Mouse (Mus musculus) frontal cortex, adult 2 months (tissue): ENCODE measurements around the gene Cmc2. TPM values are rescaled to one million over a fixed set of nuclear protein-coding genes. Genes with fewer than 3 reads are reported as not detected.

ENCODE experiments used
- DNase-seq, 2 experiments: peaks; one replicate each; pipeline ENCODE4 v3.0.0; 2022; ENCODE audit warnings: low spot score in 1 of 2; ENCODE audit errors: extremely low spot score in 1 of 2
- polyA plus RNA-seq: library from polyadenylated mRNA; depleted of rRNA; stranded (reverse); fragments of >200 nt; gene quantifications from 2 replicates; pipeline ENCODE4 v1.2.3, GENCODE M21; 2012; rRNA removed

Cmc2 gene
- polyA plus RNA-seq = 18.6 and 19.8 TPM in 2 replicates

DNA sequence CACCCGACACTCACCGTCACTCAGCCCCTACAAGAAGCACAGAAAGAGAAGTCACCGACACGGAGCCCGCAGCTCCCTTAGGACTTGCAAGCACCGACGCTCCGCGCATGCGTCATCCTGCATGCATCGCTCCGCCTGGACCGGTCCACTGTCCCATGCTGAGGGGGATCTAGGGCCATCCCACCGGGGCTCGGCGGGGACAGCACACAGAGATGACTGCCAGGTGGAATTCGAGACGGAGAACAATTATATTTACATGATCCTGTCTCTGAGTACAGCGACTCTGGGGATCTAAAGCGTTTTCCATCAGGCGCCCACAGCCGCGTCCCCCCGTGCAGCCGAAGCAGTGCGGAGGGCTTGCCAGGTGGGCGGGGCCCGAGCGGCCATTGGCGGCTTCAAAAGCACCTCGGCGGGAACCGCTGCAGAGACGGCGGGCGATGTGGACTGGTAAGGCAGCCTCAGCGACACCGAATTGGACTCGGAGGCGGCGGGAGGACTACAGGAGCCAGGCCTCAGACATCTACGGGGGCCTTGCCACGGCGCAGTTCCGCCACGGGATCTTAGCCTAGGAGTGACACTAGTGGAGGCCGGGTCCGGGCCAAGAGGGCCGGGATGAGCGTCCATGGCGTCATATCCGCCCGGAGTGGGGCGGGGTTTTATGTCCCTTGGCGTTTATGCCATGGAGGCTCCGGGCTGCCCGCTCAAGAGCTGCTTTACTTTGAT lies at the start of gene Cmc2, which contains the start of gene Cenpn:
Cmc2 (minus strand) TSS at position 119 of the 723 bp plus-strand sequence.
Cenpn (plus strand) TSS at position 394 of the 723 bp plus-strand sequence.
- DNase-seq = peak; percentile 75 to 90

GRCm38 (mm10) chr8:116969531-116969930 lies 48.3 kb upstream of the Cmc2 start:
- no peak for DNase-seq

DNA sequence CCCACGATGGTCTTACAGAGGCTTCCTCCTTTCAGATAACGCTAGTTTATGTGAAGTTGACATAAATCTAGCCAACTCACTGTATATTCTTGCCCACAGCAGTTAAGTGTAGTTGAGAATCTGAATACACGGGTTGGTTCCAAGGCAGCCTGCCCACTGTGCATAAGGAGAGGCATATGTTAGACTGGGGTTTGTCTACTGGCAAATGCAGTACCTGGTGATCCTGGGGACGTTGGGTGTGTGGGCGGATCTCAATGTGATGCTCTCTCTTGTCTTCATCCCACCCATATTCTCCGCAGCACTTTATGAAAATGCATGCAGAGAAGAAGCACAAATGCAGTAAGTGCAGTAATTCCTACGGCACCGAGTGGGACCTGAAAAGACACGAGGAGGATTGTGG lies 33.2 kb upstream of the Cmc2 start:
- DNase-seq = peak; percentile 90 to 92

DNA sequence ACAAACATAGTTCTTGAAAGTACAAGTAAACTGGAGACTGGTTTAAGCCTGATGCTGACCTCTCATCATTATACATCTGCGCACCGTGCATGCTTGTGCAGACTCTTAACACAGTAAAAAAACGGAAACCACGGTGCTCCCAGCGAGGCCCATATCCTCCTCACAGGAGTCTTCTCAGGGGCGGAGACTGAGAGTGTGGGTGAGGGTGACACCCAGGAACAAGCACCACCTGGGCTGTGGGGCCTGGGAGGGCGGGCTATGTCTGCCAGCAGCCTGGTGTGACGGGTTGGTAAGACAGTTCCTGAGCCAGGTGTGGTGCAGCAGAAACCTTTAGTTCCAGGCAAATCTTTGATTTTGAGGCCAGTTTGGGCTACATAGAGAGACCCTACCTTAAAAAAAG lies 31.2 kb upstream of the Cmc2 start:
- no peak for DNase-seq

DNA sequence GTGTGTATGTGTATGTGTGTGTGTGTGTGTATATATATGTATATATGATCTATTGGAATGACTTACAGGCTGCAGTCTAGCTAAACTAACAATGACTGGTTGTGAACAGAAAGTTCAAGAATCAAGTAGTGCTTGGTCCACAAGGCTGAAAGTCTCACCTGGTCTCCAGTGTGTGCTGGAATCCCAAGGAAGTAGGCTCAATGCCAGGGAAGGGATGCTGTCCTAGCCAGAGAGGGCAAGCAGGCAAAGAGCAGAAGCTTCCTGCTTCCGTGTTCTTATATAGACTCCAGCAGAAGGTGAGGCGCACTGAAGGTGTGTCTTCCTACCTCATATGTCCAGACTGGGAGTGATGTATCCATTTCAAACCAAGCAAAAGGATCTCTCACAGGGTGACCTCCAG lies 30.5 kb upstream of the Cmc2 start:
- DNase-seq = no peak

- DNase-seq = no peak
These were observed 30.1 kb upstream of the Cmc2 start for GRCm38 (mm10) chr8:116951369-116951768.

- no peak for DNase-seq
These were observed 26.3 kb upstream of the Cmc2 start for GRCm38 (mm10) chr8:116947589-116947988.

DNA sequence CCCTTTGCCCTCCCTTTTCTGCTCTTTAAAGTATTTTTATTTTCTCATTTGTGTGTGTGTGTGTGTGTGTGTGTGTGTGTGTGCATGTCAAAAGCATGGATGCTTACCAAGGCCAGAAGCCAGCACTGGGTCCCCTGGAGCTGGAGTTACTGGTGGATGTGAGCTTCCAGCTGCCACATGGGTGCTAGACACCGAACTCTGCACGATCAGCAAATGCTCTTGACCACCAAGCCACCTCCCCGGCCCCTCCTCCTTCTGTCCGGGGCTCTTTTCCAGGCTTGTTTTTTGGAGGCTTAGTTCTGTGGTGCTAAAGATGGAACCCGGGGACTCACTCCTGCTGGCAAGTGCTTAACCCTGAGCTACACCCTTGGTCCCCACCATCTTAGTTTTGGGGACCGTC lies 25.6 kb upstream of the Cmc2 start:
- DNase-seq = no peak

DNA sequence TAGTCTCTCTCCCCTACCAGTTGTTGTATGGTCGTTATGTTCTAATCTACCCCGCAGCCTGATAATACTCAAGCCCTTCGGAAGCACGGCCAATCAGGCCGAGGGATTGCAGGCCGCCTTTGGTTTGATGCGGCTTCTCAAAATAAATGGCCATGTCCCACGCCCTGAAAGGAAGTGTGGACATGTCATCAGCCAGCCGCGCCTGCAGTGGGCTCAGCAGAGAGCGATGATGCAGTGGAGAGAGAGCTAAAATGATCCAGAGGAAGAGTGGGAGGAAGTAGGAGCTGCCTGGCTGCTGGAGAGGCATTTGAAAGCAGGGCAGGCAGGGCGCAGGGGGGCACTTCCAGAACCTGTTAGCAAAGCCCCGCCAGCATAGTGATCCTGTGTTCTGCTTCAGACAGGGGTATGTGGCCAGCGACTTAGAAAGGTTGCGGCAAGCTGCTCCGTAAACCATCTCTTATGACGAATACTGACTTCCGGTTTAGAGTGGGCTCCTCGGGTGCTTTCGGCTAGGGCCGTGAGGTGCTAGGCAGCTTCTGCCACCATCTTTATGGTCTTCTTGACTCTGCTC lies 25.1 kb upstream of the Cmc2 start:
- DNase-seq = peak; percentile 68 to 77

DNA sequence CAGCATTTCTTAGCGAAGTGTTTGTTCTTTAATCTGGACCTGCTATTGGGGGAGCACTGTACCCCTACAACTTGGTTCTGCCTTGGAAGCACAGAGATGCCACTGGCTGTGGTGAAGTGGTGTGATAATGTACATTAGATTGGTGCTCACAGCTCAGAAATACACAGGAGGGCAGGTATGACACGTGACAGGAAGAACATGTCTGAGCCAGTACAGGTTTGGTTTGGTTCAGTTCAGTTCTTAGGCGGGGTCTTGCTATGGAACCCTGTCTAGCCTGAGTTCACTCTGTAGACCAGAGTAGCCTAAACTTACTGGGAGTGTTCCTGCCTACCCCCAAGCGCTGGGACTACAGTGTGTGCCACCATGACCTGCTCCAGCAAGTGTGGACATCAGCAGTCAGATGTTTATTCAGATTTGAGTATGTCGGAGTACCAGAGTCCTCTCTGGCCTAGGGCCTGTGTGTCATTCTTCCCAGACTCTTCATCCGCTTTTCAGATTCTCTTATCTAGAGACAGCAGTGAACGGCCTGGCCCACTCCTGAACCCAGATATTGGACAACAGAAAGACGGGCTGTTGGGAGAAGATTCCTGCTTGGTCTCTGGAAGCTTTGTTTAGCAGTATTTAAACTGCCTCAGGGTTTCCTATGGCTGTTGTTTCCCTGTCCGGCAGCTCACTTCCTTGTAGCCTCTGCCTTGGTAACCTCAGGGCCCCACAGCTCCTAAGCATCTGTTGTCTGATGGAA lies 24.1 kb upstream of the Cmc2 start:
- no peak for DNase-seq

DNA sequence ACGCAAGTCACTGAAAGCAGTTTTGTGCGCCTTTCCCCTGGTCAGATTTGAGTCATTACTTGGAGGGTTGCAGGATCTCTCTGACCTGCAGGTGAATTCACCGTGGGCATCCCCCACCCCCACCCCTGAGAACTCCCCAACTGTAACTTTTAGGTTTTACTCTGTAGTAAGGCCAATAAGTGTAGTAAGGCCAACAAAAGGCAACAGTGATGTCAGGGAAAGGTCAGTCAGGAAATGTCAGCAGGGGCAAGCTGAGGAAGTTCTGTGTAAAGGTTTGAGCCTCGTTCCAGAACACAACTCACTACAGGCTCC lies 23.1 kb upstream of the Cmc2 start:
- DNase-seq = no peak

DNA sequence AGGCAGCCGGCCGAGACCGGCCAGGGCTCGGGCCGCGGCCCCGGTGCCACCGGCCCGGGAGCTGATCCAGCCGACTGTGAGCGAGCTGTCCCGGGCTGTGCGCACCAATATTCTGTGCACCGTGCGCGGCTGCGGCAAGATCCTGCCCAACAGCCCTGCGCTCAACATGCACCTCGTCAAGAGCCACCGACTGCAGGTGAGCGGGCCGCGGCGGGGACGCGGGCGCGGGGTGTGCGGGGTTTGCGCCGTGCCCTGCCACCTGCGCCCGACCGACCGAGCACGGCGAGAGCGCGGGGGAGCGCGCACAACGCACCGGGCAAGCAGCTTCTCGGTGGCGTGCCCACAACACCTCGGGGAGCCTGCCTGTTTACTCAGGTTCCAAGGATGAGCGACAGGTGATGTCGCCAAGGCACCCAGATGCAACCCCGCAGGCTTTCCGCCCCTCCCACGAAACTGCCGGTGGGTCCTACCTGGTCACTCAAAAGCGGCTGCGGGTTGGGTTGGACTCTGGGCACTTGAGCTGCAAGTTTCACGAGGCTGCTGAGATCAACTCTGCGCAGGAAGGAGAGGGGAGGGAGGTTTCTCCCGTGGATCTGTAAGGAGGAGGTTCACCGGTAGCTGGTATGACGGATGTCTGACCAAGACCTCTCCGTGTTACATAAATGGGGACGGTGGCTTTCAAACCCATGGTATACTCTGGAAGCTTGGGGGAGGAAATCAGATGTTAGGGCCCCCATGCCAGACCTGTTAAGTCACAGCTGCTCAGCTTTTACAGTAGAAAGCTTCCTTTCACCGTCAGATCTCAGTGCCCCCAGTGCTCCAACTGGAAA lies 22.5 kb upstream of the Cmc2 start:
- DNase-seq = peak; percentile 30 to 51

DNA sequence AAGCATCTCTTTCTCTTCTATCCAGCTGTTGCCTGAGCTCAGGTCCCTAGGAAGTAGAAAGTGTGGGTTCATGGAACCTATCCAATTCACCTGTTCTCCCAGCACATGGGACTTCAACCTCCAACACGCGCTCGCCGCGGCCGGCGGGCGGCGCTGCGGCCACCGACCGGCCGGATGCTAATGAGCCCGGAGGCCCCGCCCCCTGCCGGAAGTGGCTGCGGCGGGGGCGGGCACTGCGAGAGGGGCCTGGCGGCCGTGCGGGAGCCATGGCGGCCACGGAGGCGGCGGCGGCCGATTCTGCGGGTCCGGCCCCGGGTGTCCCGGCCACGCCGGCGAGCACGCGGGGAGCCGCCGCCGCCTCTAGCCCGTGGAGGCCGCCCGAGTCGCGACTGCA lies 21.9 kb upstream of the Cmc2 start, which contains the start of gene Atmin:
Atmin (plus strand) TSS at position 233 of the 394 bp plus-strand sequence.
- DNase-seq = peak; percentile 56 to 84

DNA sequence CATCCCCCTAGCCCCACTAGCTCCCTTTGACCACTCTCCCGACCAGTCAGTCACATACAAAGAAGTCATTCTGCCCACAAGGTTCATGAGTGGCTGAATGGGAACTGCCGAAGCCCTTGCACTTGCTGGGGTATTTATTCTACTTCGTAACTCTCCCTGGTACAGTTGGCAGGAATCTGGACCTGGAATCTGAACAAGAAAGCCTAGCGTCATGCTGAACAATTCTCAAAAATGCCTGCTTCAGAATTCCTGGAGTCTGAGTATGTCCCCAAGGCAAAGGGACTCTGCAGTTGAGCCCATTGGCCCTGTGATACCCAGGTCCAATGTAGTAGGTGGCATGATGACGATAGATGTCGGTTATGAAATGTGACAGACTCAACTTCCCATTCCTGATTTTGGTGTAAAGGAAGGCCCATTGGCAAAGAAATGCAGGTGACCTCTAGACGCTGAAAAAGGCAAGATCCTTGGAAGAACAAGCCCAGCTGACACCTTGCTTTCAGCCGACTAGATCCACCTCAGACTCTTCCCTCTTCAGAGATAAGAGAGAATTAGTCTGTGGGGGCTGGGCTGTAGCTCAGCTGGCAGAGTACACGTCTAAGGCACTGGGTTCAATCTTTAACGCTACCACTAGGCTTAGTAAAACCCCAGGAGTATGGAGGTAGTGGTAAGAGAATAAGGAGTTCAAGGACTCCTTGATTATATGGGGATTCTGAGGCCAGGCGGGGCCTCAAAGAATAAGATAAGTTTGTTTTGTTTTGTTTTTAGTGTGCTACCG lies 21.2 kb upstream of the Cmc2 start:
- no peak for DNase-seq

DNA sequence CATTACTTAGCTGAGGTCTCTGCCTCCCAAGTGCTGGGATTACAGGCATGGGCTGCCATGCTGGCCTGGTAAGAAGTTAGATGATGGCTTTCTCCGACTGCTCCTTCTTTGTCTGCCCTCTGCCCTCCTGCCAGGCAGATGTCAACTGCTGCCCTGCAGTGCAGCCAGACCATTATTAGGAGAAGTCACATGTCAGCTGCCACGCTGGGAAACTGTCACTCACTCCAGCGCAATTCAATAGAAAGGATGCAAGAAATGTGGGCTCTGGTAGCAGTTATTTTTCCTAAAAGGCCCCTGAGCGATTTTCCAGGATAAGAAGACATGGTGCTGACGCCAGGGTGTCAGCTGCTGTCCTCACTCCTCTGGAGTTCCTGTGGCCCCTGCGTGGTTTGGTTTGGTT lies 14.3 kb upstream of the Cmc2 start:
- DNase-seq = no peak

GRCm38 (mm10) chr8:116934976-116935375 lies 13.7 kb upstream of the Cmc2 start:
- DNase-seq = no peak

GRCm38 (mm10) chr8:116928588-116928987 lies 7.3 kb upstream of the Cmc2 start:
- DNase-seq = no peak

DNA sequence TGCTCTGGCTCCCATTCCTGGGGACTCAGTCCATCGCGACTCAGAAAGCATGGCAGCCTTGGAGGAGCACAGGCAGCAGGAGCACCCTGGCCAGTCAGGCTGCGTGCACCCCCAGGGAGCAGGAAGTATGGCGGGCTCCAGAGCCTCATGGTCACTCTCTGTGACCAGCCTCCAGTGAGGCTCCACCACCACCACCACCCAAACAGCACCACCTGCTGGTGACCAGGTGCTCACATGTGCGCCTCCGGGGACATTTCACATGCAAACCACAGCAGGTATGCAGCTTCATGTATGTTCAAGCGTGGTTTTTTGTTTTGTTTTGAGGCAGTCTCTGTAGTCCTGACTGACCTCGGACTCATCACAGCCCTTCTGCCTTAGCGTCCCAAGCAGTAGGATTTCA lies 6.6 kb upstream of the Cmc2 start:
- no peak for DNase-seq

DNA sequence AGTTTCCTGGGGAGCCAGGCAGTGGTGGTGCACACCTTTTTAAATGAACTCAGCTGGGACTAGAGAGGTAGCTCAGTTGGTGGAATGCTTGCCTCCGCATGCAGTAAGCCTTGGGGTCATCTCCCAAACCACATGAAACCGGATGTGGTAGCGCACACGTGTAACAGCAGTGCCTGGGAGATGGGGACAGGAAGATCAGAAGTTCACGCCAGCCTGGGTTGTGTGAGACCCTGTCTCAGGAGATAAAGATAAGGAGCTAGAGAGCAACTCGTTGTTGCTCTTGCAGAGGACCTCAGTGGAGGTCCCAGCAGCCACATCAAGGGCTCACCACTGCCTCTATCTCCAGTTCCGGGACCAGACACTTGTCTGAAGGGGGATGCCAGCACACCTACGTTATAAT lies 2.3 kb upstream of the Cmc2 start:
- DNase-seq = no peak

- DNase-seq = no peak
These were observed 954 bp upstream of the Cmc2 start for GRCm38 (mm10) chr8:116922060-116922757.
